In genomic region chr10:68718375-68718774, GRCm38 (mm10) we compare ENCODE assay signal across 21 mouse cellular contexts. TPM values are rescaled to one million over a fixed set of nuclear protein-coding genes. Genes with fewer than 3 reads are reported as not detected.
DNase-seq lines count a peak whose midpoint lies in the region; ATAC-seq and TF ChIP-seq lines count a peak whose summit lies in the region.
"Had no signal": no experiment of that assay in that cellular context is flagged by ENCODE, and none has a peak within 500 bp of the region (broad histone marks: within the 10 kb centered on the region; RNA-seq: fewer than 3 reads in every experiment).

No protein-coding gene starts in this region.

- no peak for TF ChIP-seq EP300 in CH12.LX (IDR thresholded peaks at IDR 0.05; ENCODE audit: low read length)

- no peaks in the 10 kb centered on the region for H3K79me2 ChIP-seq in CH12.LX (replicated peaks; ENCODE audit: control insufficient read depth, extremely low read depth, insufficient read depth, poor library complexity, severe bottlenecking)

- H3K4me3 ChIP-seq in heart, embryonic 12.5 days, result no peak overlapping the region
- H3K4me3 ChIP-seq in CH12.LX (replicated peaks in 1 of 3; ENCODE audit: low read depth in 2 of 3, low read length in 2 of 3, poor library complexity in 1 of 3), result no peak overlapping the region

- H3K27me3 ChIP-seq in heart, embryonic 12.5 days (replicated peaks), result no peaks in the 10 kb centered on the region
- H3K27me3 ChIP-seq in CH12.LX (replicated peaks), result no peaks in the 10 kb centered on the region
- H3K27me3 ChIP-seq: Patski had no signal

- no peaks in the 10 kb centered on the region for H3K36me3 ChIP-seq in heart, embryonic 12.5 days
- H3K36me3 ChIP-seq in CH12.LX (replicated peaks in 1 of 2; ENCODE audit: control insufficient read depth in 1 of 2, insufficient read depth in 1 of 2, low read length in 1 of 2), result no peaks in the 10 kb centered on the region
- H3K36me3 ChIP-seq: G1E had no signal

- TF ChIP-seq RAD21 in CH12.LX (IDR thresholded peaks at IDR 0.05; ENCODE audit: low read depth, low read length), result peak; percentile 57

- peaks cover 9% of the 10 kb centered on the region for H3K4me1 ChIP-seq in heart, embryonic 12.5 days (replicated peaks)
- H3K4me1 ChIP-seq in CH12.LX (ENCODE audit: control insufficient read depth in 1 of 2, insufficient read depth in 2 of 2), result peaks cover 7 to 11% of the 10 kb centered on the region in 2 experiments; a peak in 3 of 4 replicates

- H3K9me3 ChIP-seq in heart, embryonic 12.5 days (replicated peaks), result no peaks in the 10 kb centered on the region
- no peaks in the 10 kb centered on the region for H3K9me3 ChIP-seq in CH12.LX (replicated peaks; ENCODE audit: low read length)

- dilution Hi-C loops in CH12.LX (cut with MboI; ENCODE audit: extremely low pct_ligation_motif_present, extremely low pct_unique_long_range_greater_than_20kb, low sequenced_read_pairs), result no loop called here

- TF ChIP-seq CTCF in CH12.LX (conservative IDR thresholded peaks at IDR 0.05 in 1 of 2, IDR thresholded peaks at IDR 0.05 in 1 of 2; ENCODE audit: low read depth in 2 of 2, low read length in 2 of 2), result peak in 1 of 2 experiments; percentile 55; a peak in 2 of 4 replicates

- no peak overlapping the region for H3K27ac ChIP-seq in heart, embryonic 12.5 days (ENCODE audit: poor library complexity, severe bottlenecking)
- H3K27ac ChIP-seq in CH12.LX (ENCODE audit: insufficient read depth, low read depth), result no peak overlapping the region

- 71% methylated on average over 3 of the region's 3 CpGs for WGBS in heart, embryonic 12.5 days

- peak; percentile 18 for DNase-seq in heart, adult 11 months
- DNase-seq in CH12.LX (ENCODE audit: extremely low read depth), result no peak
- no peak for DNase-seq in right cerebral cortex, postnatal 14 days
- DNase-seq: adrenal gland, adult 2 months; adrenal gland, adult 8-10 months; adrenal gland, postnatal 10 days; adrenal gland, postnatal 14 days; adrenal gland, postnatal 25 days; adrenal gland, postnatal 36 days; B cell, adult 2 months; cerebellum, adult 11 months; cerebellum, adult 11-12 months; cerebellum, adult 18-20 months; cerebellum, adult 2 months had no signal

- no peak for ATAC-seq in heart, embryonic 12.5 days (ENCODE audit: insufficient number of reproducible peaks, low FRiP score)
- ATAC-seq: activated CD4-positive, CD25-positive, alpha-beta regulatory T cell, adult 4 months; CD4-positive, CD25-positive, alpha-beta regulatory T cell, adult 4 months; Patski had no signal

- in situ Hi-C loops in CH12.LX (cut with MboI; ENCODE audit: low pct_ligation_motif_present, low pct_unique_long_range_greater_than_20kb, low sequenced_read_pairs), result no loop called here

- no peak overlapping the region for H3K9ac ChIP-seq in heart, embryonic 12.5 days
- H3K9ac ChIP-seq in CH12.LX (ENCODE audit: insufficient read depth, low read depth), result no peak overlapping the region

- no peak for TF ChIP-seq POLR2A in CH12.LX (IDR thresholded peaks at IDR 0.05; ENCODE audit: low read depth, low read length)

- H3K4me2 ChIP-seq in heart, embryonic 12.5 days, result no peak overlapping the region
- no peak overlapping the region for H3K4me2 ChIP-seq in CH12.LX (ENCODE audit: insufficient read depth, low read depth, poor library complexity, severe bottlenecking)

TF ChIP-seq in CH12.LX, 34 proteins besides CTCF, POLR2A, EP300 and RAD21:
- TF ChIP-seq SMC3 (IDR thresholded peaks at IDR 0.05; ENCODE audit: low read depth, low read length) (peak; percentile 41), CHD1 (IDR thresholded peaks at IDR 0.05; ENCODE audit: low read depth, low read length) (no peak)

RNA-seq across cellular contexts. Expression of gene Tmem26, which starts 5.1 kb away (rescaled TPM):
- 6.3 and 6.8 TPM in 2 replicates for polyA plus RNA-seq in heart, embryonic 12.5 days (2016; fragmentation: Nextera tagmentation; extraction: Ambion mirVana)
- 0.04 TPM in 2 replicates for total RNA-seq in CH12.LX (2012; rRNA removed)
- total RNA-seq in CH12.LX (2014; rRNA removed), result not detected in 2 replicates
- polyA plus RNA-seq in CH12.LX (2012; ENCODE audit: insufficient read length, low read depth), result not detected in 2 replicates
- total RNA-seq: MEL had no signal
- polyA plus RNA-seq: activated CD4-positive, CD25-positive, alpha-beta regulatory T cell, adult 4 months; C2C12; G1E; Patski had no signal
